Mouse (Mus musculus) brain, embryonic 14.5 days (tissue): Measurements from ENCODE around the gene Ptpru.

ENCODE experiments used
- CTCF ChIP-seq: fragments of 200-500 bp; IDR thresholded peaks from 2 replicates; pipeline ENCODE4 v1.5.1; 2012; ENCODE audit warnings: inconsistent platforms, mild to moderate bottlenecking, moderate library complexity, borderline replicate concordance; ENCODE audit not compliant: insufficient read depth, insufficient read length; ENCODE audit errors: extremely low read depth
- POLR2A ChIP-seq: fragments of 200-500 bp; IDR thresholded peaks from 2 replicates; pipeline ENCODE4 v1.6.1; 2012; ENCODE audit warnings: mild to moderate bottlenecking, inconsistent platforms, borderline replicate concordance; ENCODE audit not compliant: poor library complexity, insufficient read depth, insufficient read length, severe bottlenecking; ENCODE audit errors: extremely low read depth

- TF ChIP-seq POLR2A (no peak), CTCF (no peak)
These were observed 23.2 kb downstream of the Ptpru start for GRCm38 (mm10) chr4:131814869-131815268.
